Mouse (Mus musculus) cerebellum, adult 9-11 months (tissue): ENCODE results near the gene Sema4d.
"Not testable (repeated sequence)": the region's sequence is repeated elsewhere in the genome, so short reads cannot be mapped to it uniquely, and the experiment has no call there.

Experiments
- DNase-seq: peaks from one replicate; pipeline ENCODE4 v3.0.0; 2022

Sema4d gene

DNA sequence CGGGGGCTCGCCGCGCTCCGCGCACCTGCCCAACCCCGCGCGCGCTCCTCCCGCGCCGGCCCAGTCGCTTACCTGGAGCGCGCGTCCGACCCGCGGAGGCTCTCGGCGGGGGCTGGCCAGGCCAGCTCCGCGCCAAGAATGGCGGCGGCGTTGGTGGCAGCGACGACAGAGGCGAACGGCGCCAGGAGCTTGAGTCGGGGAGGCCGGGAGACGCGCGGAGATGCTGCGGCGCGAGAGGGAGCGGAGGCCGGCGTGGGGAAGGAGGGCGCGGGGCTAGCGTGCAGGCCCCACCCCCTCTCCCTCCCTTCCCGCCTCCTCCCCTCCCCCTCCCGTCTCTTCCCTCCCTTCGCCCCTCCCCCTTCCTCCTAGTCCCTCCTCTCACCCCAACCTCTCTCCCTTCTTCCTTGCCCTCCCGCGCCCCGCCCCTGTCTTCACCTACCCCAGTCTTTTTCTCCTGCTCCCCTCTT lies at the start of gene Sema4d:
Gene Sema4d (minus strand): TSS at position 323 of the 467 bp plus-strand sequence.
- DNase-seq, result peak; percentile 85

DNA sequence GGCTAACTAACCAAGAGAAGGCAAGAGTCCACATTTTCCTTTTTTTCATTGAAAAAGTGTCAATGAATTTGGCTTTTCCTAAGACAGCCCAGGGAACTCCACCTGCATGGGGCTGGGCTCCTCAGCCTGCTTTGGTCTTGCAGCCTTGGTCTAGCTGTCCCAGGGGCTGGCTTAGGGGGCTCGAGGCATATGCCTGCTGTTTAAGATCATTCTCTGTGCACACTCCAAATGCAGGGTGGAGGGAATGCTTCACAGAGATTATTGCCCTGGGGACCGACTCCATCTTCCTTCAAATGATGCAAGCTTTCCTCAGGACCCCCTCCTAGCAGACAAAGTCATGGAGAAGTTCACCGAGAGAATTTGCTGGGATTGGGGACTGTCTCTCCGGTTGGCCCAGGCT lies 49.8 kb upstream of the Sema4d start:
- DNase-seq, result no peak

DNA sequence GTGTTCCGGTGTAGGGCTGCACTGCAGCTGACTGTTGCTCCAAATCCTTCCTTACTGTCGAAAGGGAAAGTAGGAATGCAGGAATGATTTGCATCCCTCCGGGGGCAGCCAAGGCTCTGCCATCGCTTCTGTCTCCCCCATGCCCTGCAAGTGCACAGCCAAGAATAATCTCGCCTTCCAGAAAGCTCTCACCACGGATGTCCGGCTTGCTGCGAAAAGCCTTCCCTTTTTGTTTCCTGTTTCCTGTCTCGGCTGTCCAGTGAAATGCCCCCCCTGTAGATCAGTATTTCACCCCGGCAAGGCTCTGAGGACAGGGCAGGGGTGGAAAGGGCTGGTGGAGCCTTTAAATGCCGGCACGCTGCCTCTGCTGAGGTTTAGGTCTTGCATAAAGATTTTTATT lies 49.2 kb upstream of the Sema4d start:
- DNase-seq, result no peak

DNA sequence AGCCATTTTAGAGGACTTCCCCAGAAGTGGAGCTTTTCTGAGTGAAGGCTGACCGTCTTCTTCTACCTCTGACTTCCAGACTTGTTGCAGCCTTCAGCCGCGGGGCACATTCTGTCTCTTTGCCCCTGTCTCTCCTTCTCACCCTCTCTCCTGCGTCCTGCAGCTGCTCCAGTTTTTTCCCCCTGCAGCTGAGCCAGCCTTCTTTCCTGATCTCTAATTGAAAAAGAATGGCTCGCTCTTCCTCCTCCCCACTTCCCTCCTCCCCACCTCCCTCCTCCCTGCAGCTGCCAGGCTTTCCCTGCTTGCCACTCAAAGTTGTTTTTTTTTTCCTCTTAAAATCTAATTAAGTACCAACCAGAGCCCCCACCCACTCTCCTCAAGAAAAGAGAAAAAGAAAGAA lies 48.6 kb upstream of the Sema4d start:
- DNase-seq, result no peak

DNA sequence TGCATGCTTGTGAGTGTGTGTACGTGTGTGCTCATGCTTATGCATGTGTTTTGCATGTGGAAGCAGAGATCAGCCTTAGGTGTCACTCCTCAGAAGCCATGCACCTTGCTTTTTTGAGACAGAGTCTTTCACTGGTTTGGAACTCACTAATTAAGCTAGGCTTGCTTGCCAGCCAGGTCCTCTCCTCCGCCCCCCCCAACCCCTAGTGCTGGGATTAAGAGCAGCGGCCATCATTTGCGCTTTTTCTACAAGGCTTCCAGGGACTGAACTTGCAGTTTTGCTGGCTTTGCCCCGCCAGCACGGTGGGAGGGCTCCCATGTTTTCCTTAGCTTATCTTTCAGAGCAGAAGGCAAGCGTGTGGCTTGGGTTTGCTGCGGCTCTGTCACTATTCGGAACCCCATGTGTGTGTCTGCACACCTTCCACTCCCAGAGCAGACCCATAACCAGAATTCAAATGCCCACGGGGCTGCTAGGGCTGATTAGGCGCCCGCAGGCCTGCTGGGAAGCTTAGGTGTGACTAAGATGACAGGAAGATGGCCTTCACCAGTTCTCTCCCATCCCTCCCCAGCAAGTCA lies 48.1 kb upstream of the Sema4d start:
- DNase-seq, result no peak

DNA sequence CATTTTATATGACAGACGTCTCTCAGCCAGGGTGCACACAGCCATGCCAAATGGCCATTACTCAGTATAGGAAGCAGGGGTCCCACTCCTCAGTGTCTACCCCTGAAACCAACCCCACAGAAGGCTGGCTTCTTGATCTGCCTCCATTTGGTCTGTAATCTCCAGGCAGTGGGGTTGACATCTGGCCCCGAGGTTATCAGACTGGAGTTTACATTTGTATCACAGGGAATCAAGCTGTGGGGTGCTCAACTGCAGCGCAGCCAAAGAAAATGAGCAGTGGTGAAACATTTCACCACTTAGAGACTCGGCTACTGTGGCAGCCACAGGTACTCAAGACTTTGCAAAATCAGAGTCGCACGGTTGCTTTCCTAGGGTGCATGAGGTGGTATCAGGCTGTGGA lies 47.2 kb upstream of the Sema4d start:
- DNase-seq, result no peak

DNA sequence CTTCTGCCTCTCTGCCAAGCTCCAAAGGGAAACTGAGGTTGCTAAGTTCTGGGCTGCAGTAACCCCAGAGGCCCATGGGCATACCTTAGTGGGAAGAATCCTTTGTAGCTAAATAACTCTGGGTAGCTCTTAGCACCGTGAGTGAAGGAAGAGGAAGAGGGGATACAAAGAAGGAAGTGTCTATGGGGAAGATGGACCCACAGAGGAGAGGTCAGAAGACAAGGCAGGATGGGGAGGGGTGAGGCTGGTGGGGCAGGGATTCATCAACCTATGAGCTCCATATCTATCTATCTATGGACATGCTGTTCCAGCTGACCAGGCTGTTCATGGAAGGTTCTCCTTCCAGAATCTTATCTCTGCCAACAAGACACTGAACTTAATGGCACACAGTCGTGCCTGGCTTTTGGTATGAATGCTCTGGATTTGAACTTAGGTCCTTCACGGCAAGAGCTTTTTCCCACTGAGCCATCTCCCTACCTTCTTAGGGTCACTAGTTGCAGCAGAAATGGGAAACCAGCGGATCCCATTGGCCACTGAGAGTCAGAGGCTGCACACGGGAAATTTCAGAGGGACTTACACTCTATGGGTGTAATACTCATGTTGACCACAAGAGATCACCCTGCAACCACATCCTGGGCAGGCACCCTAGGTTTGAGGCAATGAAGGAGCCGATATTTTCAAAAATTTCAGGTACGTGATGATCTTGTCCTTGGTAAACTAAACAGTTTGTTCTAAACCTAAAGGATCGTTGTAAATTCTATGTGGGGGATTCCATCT lies 45.9 kb upstream of the Sema4d start:
- no peak for DNase-seq

DNA sequence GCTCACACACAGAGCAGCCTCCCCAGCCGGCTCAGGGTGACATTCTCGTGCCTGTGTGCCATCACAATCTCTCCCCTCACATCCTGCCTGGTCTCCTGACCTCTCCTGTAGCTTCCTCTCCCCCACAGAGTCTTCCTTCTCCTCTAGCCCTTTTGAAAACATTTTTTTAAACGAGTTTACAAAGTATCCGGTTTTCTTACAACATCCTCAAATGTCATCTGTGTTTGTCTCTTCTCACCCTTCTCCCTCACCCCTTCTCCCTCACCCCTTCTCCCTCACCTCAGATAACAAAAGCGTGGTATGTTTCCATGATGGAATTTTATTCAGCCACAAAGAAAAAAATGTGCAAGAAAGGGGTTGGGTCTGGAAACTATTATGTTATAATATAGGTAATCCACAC lies 43.9 kb upstream of the Sema4d start:
- DNase-seq, result no peak

DNA sequence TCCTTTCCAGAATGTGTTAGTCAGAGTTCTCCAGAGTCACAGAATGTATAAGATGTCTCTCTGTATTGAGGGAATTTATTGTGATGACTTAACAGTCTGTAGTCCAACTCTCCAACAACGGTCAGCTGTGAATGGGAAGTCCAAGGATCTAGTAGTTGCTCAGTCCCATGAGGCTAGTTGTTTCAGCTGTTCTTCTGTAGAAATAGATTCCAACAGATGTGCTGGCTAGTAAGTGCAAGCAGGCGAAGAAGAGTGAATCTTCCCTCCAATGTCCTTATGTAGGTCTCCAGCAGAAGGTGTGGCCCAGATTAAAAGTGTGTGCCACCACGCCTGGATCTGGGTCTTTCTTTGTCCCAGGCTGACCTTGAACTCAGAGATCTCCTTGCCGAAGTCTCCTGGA lies 41.7 kb upstream of the Sema4d start:
- not testable (repeated sequence) for DNase-seq

DNA sequence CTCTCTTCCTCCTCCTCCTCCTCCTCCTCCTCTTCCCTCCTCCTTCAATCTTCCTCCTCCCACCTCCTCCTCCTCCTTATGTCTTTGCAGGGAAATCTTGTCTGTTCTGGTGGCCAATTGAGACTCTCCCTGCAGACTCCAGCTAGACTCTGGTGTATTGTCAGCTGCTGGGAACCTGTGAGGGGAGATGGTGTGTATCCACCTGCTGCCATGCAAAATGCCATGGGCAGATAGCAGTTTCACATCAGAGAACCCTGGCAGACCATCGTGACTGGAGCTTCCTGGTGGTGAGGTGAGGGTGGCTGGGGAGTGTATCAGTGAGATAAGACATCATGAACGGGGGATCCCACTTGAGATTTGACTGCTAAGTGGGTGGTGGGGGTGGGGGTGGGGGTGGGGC lies 41.0 kb upstream of the Sema4d start:
- no peak for DNase-seq

DNA sequence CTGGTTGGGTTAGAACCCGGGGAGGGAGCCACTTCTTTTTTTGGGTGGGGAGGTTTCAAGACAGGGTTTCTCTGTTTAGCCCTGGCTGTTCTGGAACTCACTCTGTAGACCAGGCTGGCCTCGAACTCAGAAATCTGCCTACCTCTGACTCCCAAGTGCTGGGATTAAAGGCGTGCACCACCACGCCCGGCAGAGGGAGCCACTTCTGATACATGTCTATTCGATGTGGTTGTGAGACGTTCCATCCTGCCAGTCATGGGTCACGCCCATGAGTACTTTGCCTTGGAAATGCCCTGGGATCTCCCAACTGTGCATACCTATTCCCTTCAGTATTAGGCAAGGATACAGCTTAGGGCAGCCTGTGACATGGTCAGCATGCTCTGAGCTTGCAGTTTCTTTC lies 40.5 kb upstream of the Sema4d start:
- not testable (repeated sequence) for DNase-seq

DNA sequence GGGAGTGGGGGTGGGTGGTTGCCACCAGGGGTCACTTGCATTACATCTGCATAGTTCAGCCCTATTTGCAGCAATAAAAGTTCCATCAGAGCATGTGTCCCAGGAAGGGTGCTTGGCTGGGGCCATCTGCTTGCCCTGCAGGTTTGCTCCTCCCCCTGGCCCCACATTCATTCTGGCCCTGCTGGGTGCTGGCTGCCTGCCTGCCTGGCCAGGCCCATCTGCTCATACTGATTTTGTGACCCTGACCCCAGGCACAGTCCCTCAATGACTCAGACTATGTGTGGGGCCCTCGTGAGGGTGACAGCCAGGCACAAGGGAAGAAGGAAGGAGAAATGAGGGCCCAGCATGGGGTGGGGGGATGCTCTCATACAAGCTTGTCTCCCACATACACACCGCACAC lies 40.1 kb upstream of the Sema4d start:
- DNase-seq, result peak; percentile 93

DNA sequence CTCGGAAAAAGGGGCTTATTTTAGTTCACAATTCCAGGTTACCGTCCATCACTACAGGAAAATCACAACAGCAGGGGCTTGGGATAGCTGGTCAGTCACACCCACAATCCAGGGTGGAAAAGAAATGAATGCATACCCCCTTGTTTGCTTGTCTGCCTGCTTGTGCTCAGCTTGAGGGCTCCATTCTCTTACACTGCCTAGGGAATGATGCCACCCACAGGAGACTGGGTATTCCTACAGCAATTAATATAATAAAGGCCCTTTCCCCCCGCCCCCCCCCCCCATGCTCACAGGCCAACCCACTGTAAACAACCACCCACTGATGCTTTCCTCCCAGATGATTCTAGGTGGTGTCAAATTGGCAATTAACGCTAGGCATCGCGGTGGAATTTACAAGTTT lies 38.9 kb upstream of the Sema4d start:
- no peak for DNase-seq

DNA sequence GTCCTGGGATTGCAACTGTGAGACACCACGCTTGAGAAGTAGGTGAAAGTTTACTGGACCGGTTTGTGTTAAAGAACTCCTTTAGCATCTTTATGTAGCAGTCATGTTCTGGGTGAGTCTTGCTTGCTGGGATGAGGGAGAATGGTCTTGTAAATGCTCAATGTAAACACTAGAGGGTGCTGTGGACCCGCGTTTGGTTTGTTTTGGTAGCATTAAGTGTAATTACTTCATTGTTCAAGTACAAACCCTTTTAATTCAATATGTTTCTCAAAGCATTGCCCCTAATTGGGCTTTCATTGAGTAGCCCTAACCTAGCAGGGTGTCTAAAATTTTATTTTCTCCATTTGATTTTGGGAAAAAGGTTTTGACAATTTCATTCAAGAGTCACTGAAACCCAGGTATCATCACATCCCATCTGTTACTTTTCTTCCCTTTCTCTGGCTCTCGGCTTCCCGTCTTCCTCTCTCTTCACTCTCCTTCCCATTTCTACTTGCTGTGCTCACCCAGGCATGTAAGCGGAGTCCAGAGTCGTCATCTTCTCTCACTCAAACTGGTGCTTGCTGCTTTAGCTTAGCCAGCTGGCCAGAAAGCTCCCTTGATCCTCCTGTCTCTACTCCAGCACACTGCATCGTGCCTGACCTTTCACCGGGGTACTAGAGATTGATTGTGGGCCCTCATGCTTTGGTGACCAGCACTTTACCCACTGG lies 37.4 kb upstream of the Sema4d start:
- DNase-seq, result peak; percentile 62

DNA sequence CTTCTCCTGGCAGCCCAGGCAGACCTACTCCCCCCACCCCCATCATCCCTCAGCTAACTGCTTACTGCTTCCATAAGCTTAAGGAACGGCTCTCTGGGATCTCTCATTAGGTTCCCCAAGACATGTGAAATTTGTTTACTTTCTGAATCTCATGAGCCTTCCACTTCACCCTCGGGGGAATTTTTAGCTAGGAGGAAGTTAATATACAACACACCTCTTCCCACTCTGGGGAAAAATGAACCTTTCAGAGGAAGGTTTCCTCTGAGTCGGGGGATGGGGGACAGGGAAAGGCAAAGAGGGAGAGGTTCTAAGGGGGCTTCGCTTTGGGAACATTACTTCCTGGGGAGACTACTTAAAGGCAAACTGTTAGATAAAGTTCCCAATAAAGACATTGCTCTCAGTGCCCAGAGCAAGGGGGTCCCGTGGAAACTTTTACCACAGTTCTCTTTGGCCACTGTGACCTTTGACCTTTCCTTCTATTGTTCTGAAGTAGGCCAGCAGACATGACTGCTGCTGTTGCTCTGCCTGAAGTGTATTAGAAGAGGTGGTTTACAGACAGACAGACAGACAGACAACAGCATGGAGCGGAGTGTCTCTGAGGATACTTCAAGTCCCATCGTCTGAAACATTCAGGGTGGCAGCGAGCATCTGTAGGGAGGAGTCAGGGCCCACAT lies 30.4 kb upstream of the Sema4d start:
- DNase-seq, result no peak

DNA sequence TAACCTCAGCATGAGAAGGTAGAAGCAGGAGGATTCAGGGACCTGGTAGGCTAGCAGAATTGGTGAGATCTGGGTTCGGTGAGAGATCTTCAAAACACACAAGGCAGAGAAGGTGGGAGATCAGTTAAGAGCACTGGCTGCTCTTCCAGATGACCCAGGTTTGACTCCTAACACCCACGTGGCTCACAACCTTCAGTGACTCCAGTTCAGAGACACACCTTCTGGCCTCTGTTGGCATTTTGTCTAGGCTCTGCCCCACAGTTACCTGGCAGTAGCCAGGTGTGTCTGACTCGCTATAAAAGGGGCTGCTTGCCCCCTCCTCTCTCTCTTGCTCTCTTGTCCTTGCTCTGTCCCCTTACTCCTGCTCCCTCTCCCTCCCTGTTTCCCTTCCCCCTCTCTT lies 28.4 kb upstream of the Sema4d start:
- no peak for DNase-seq

DNA sequence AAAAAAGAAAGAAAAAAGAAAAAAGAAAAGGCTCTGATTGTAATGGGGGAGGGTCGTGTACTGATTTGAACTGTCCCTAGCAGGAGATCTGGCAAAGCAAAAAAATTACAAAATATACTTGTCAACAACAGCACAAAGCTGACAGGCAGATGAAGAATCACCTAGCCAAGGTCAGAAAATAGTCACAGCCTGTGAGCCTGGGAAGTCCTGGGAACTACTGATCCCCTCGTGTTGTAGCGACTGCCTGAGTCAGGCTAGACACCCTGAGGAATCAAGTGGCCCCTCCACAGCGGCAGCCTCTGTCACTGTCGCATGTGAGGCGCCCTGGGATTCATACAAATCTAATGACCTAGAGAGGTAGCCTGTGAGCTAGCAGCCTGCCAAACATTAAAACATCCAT lies 25.8 kb upstream of the Sema4d start:
- no peak for DNase-seq

DNA sequence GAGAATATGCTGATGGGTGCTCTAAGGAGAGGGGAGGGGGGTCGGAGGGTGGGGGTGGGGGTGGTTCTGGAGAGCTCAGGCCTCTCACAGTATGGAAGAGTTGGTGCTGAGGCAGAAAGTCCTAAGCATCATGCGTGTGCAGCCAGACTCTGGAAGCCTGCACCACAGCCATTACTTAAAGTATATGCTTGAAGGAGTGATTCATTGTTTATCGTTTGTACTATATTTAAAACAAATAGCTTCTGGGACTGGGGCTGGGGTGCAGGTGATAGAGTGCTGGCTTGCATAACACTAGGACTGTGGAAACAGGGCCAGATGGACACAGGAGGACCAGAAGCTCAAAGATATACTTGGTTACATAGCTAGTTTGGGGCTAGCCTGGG lies 25.4 kb upstream of the Sema4d start:
- DNase-seq, result no peak

DNA sequence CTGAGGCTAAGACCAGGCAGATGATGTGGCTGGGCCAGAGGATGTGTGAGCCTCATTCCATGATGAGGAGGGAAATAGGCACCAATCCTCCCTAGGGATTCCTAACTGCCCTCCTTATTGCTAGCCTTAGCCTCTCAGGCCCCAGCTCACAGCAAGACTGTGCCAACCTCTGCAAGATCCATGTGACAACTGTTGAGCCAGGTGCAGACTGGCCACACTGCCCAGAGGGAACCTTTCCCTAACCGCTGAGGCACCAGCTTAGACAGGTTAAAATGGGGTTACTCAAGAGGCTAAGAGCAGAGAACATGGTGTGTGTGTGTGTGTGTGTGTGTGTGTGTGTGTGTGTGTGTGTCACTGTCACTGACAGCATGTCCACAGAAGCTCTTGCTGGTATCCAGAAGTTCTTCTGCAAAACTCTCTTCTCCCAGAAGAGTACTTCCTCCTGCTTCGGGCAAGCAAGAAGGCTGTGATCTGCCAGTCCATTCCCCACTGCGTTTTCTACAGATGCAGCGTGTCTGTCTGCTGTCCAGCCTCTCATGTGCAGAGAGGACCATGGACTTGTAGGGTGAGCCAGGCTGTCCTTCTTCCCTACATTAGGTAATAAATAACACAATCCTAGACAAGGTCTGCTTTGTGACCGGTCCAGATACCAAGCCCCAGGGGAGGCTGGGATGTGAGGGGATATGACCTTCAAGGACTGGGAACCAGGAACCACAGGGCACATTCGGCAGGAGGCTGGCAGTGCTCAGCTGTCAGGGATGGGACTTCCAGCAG lies 24.8 kb upstream of the Sema4d start:
- DNase-seq, result no peak

DNA sequence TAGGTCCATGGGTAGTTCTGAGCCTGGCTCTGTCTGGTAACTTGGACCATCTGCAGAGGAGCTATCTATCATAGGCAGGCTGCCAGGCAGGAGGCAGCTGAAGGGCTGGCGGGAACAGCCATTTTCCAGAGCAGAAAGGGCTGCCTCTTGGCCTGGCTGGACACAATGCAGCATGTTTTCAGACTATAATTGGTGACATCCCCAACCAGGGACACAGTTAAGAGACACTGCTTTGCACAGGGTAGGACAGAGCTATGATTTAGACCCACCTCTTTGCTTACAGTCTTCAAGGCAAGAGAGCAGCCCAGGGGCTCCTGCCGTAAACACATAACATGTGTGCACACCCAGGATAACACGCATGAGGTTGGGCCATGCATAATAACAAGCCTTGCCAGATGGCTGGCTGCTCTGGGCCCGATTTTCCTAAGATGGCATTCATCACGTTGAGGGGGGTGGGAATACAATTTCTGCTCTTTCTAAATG lies 23.1 kb upstream of the Sema4d start:
- peak; percentile 82 for DNase-seq

DNA sequence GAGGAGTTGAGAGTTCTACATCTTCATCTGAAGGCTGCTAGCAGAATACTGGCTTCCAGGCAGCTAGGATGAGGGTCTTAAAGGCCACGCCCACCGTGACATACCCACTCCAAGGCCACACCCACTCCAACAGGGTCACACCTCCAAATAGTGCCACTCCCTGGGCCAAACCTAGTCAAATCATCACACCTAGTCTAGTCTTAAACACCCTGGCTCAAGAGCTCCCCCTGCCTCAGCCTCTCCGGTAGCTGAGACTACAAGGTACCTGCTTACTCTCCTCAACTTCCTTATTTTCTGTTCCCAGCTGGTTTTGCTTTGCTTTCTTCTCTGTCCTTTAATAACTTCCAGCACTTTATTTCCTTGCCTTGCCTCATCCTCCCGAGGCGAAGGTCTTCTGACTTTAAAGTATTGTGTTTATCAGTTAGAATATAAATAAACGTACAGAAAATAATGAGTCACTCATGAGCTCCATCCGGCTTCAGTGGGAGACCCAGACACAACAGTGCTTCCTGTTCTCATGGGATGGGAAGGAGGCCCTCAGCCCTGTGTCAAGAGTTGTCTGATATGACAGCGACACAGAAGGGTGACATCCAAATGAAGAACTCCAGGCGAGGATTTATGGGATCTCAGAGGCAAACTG lies 22.4 kb upstream of the Sema4d start:
- peak; percentile 53 for DNase-seq

DNA sequence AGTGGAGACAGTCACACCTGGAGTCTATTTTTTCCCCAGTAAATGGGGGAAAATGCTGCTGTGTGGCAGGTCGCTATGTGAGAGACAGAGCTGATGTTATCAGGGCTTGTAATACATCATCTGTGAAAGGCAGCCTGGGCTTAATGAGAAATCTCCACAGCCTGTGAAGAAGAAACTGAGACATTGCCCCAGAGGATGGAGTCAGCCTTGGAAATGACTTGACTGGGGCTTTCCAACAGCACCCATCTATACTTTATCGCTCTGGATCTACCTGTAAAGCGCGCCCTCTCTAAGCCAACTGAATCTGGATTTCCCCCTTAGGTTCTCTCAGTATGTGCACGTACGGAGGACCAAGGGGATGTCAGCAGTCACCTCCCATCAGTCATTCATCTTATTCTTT lies 21.1 kb upstream of the Sema4d start:
- DNase-seq, result no peak
